Mouse (Mus musculus): ENCODE results near the gene Prr12.

Prr12 gene

DNA sequence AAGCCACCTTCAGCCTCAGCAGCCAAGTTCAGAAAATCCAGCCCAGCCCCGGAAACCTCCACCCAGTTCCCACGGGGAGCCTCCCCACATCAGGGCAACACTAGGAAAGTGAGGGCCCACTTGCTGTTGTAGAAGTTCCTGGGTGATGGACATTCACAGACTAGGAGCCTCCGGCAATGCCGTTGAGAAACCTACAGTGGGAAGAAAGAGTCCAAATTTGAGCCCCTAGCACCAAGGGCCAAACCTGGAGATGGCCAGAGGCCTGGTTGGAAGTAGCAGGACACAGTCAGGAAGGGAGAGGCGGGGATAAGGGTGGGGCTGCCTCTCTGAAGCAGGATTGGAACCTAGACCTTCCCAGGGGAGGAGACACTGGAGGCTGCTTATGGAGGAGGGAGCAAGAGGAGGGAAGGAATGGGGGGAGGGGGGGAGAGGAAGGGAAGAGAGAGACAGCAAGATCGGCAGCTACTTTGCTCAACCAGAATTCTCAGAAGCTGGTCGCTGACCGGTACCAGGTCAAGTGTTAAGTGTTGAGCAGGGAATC, 33.6 kb downstream of the Prr12 start:
- DNase-seq: peak; percentile 81

GRCm38 (mm10) chr7:45017242-45018061, 35.2 kb downstream of the Prr12 start, which contains the start of gene Rras:
Gene Rras, plus strand, starts transcription at chr7:45017961.
- peak; percentile 96 for DNase-seq

DNA sequence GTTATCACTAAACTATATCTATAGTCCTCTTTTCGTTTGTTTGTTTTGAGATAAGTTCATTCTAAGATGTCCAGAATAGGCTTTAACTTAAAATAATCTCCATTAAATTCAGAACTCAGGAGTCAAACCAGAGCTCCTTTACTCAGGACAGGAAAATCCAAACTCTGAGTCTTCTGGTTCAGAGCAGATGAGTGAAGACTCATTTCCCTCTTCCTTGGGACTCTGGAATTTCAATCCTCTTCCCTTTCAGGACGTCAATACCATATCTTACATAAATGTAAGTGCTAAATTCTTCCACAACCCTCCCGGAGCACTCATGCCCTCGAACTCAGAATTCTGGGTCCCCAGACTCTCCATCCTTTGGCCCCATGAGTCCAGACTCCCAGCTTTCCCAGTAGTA, 35.9 kb downstream of the Prr12 start:
- no peak for DNase-seq

GRCm38 (mm10) chr7:45015957-45016612, 36.6 kb downstream of the Prr12 start, which contains the start of gene Scaf1:
Gene Scaf1, minus strand, starts transcription at chr7:45016363.
- DNase-seq: peak; percentile 100

DNA sequence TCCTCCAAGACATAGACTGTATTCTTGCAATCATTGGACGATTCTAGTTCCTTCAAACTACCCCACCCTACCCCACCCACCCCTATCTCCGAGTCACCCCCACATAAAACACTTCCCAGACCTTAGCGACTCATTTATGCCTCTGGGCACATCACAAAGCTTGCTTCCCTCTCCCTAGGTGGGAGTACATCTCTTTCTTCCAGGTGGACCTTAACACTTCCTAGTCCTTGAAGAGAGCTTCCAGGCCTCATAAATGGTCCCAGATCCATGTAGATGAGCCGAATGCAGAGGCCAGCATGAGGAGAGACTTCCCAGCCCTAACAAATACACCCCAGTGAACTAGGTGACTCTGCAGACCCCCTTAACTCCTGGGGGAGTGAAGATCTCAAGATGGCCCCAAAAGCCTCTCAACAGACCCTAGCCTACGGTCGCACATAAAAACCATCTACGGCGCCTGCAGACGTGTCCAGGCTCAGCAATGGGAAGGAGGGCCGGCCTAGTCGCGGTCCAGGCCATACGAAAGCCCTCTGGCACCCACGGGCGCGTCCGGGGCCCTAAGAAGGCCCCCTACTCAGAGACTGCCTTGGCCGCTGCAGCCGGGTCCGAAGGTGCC, 37.2 kb downstream of the Prr12 start:
- DNase-seq: no peak

DNA sequence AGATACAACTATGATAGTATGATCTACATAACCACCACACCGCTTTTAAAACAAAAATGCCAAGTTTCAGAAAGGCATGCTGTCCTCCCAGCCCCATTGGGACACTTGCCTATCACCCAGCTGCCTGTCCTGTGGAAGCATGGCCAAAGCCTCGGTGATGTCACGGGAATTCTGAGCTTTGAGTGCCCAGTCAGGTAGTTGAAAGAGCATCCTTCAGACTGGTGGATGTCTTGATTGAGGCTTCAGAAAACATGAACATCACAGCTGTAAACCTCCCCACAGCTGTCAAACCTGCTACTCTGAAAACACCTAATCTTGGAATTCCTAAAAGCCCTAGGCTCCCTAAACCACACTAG, 38.6 kb downstream of the Prr12 start:
- no peak for DNase-seq

- DNase-seq: no peak
These were observed 39.1 kb downstream of the Prr12 start for GRCm38 (mm10) chr7:45013366-45014095.

GRCm38 (mm10) chr7:45012824-45013223, 39.9 kb downstream of the Prr12 start:
- no peak for DNase-seq

DNA sequence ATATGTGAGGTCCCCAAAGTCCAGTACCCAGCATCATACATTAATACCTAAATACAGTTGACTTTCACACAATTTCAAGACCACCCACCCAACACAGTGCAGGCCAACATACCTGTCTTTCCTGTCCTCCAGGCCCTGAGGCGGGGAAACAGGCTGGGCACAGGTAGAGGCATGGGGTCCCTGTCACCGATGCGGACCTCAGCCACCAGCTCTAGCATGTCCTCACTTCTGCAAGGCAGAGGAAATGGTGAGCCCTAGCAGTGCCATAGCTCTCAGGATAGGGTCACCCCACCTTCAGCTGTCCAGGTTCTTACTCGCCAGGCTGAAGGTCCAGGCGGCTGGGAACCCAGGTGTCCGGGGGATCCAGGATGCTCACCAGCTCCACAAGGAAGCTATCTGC, 40.7 kb downstream of the Prr12 start:
- no peak for DNase-seq

DNA sequence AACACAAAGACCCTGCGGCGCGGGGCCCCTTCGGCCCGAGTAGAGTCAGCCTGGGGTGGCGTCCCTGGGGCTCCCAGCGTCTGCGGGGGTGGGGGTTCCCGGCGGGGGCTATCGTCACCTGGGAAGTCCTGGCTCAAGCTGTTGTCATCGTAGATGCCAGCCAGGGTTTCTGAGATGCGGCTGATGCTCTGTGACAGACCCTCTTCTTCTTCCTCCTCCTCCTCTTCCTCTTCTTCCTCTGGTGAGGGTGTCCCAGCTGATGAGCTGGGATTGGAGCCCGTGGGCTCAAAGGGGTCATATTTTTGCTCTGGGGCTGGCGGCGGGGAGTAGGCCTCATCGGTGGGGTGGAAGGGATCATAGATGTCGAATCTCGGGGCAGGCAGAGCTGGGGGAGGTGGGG, 44.3 kb downstream of the Prr12 start:
- no peak for DNase-seq

GRCm38 (mm10) chr7:45007846-45008245, 44.8 kb downstream of the Prr12 start:
- DNase-seq: no peak

- DNase-seq: no peak
These were observed 45.5 kb downstream of the Prr12 start for GRCm38 (mm10) chr7:45007141-45007540.

DNA sequence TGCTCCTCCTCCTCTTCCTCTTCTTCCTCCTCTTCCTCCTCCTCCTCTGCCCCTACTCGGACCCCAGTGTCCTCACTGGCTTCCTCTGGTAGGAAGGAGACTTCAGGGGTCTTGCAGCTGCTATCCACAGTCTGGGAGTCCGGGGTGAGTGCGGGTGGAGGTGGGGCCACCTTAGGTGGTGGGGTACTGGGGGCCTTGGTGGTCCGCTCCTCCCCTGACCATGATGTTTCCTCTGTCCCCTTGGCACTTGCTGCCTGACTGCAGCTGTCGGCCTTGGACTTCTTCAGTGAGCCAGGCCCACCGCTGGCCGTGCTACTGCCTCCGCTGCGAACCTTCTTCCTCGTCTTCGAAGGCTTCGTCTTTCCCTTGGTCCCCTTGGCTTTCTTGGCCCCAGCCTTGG, 46.2 kb downstream of the Prr12 start:
- no peak for DNase-seq

- DNase-seq: no peak
These were observed 47.2 kb downstream of the Prr12 start for GRCm38 (mm10) chr7:45005321-45005992.

DNA sequence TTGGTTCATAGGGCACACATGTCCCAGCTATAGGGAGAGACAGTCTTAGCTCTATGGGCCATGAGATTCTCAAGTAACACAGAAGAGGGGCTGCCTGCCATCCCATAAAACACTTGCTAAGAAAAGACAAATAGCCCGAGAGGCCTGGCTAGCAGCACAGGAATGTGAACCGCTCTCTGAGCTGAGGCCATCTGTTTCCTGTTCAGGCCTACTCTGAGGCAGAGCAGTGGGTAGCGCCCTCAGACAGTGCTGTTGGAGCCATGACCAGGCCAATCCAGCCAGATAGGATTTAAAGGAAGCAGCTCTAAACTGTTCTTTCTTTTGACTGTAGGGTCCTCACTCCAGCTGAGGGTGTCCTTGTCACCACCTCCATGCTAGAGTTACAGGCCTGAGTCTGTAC, 48.1 kb downstream of the Prr12 start:
- DNase-seq: peak; percentile 50

GRCm38 (mm10) chr7:45002440-45002839, 50.2 kb downstream of the Prr12 start:
- DNase-seq: no peak

DNA sequence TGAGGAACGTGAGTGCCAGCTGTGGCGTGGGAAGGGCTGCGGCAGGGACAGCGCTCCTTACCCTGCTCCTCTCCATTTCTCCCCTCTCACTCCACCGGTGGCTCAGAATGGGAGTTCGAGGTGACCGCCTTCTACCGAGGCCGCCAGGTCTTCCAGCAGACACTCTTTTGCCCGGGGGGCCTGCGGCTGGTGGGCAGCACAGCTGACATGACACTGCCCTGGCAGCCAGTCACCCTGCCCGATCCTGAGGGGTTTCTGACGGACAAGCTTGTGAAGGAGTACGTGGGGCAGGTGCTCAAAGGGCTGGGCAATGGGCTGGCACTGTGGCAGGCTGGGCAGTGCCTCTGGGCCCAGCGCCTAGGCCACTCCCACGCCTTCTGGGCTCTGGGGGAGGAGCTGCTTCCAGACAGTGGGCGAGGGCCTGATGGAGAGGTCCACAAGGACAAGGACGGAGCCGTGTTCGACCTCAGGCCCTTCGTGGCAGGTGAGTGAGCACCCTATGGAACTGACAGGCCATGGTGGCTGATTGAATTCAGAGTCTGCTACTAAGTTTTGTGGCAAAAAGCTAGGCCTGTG, 52.1 kb downstream of the Prr12 start:
- DNase-seq: no peak

- DNase-seq: peak; percentile 49
These were observed 52.9 kb downstream of the Prr12 start for GRCm38 (mm10) chr7:44999753-45000152.

DNA sequence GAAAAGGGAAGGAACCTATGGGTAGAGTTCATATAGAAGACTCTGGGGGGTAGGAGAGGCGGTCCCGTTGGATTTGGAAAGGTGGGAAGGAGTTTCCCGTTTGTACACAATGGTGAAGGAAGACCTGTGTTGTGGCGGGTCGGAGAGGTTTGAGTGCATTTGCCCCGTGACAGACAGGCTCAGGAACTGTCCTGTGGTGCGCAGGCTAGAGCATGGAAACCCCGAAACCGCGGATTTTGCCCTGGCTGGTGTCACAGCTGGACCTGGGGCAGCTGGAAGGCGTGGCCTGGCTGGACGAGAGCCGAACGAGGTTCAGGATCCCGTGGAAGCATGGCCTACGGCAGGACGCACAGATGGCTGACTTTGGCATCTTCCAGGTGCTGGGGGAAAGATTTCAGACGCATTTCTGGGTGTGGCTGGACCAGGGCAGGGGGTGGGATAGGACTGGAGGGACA, 54.2 kb downstream of the Prr12 start, which contains the start of gene Bcl2l12:
Gene Bcl2l12 (minus strand): TSS at position 212 of the 455 bp plus-strand sequence.
- DNase-seq: peak; percentile 83

DNA sequence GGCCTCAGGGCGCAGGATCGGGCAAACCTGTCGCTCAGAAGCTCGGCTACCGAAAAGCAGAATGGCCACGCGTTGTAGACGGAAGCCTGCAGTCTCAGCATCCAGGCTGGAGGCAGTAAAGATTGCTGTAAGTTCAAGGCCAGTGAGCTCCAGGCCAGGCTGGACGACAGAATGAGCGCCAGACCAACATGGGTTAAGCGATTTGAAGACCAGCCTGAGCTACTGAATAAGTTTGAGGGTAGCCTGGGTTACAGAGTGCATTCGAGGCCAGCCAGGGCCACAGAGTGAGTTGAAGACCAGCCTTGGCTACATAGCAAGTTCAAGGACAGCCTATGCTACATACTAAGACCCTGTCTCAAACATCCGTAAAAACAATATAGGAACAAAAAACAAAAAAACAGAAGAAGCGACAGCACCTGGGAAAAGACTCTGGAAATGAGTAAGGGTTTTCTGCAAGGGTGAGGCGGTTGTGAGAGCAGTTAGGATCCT, 54.7 kb downstream of the Prr12 start:
- DNase-seq: no peak

- DNase-seq: peak; percentile 98
These were observed 55.3 kb downstream of the Prr12 start, which contains the start of gene Irf3 for GRCm38 (mm10) chr7:44997231-44997939. Gene Irf3, plus strand, starts transcription at chr7:44997648.
